Mouse (Mus musculus) liver, embryonic 16.5 days (tissue): Measurements from ENCODE around the gene Has3. TPM values are rescaled to one million over a fixed set of nuclear protein-coding genes. Genes with fewer than 3 reads are reported as not detected.
"Not testable (repeated sequence)": the region's sequence is repeated elsewhere in the genome, so short reads cannot be mapped to it uniquely, and the experiment has no call there.

Source experiments
- ATAC-seq: fragments of 200-750 bp; cut with Nextera tagmentation; 2 replicates; pipeline ENCODE4 v1.8.0; 2017; ENCODE audit warnings: low read depth, mild to moderate bottlenecking, moderate number of reproducible peaks, moderate library complexity
- H3K27ac ChIP-seq: fragments of 300-500 bp; sonication (generic); 2 replicates; pipeline ENCODE4 v1.5.1; 2014; ENCODE audit warnings: mild to moderate bottlenecking, low read length
- H3K27me3 ChIP-seq: fragments of 300-500 bp; sonication (generic); 2 replicates; pipeline ENCODE4 v1.6.1; 2014; ENCODE audit warnings: low read depth, low read length, mixed read lengths; ENCODE audit not compliant: control insufficient read depth, insufficient read depth
- H3K36me3 ChIP-seq: fragments of 300-500 bp; sonication (generic); 2 replicates; pipeline ENCODE4 v1.6.1; 2014; ENCODE audit warnings: mild to moderate bottlenecking; ENCODE audit not compliant: control insufficient read depth, insufficient read depth
- H3K4me1 ChIP-seq: fragments of 300-500 bp; sonication (generic); 2 replicates; pipeline ENCODE4 v1.6.1; 2014; ENCODE audit warnings: low read depth, low read length, mixed read lengths; ENCODE audit not compliant: control insufficient read depth
- H3K4me2 ChIP-seq: fragments of 300-500 bp; sonication (generic); 2 replicates; pipeline ENCODE4 v1.6.1; 2014; ENCODE audit warnings: low read depth, low read length, mixed read lengths
- H3K4me3 ChIP-seq: fragments of 300-500 bp; sonication (generic); 2 replicates; pipeline ENCODE4 v1.5.1; 2014; ENCODE audit warnings: low read depth, mild to moderate bottlenecking, low read length
- H3K9ac ChIP-seq: fragments of 300-500 bp; sonication (generic); 2 replicates; pipeline ENCODE4 v1.6.1; 2014; ENCODE audit warnings: low read depth, low read length
- H3K9me3 ChIP-seq: fragments of 300-500 bp; sonication (generic); replicated peaks from 2 replicates; pipeline ENCODE4 v1.6.1; 2016; ENCODE audit warnings: low read length; ENCODE audit not compliant: control insufficient read depth
- WGBS: fragments of 180-500 bp; shearing (Covaris S2); extraction: QIAGEN DNeasy Blood & Tissue Kit; methylation state at CpG from one replicate; pipeline ENCODE4 v1.1.7; 2014; ENCODE audit not compliant: insufficient replicate concordance; 5-methylcytosine and 5-hydroxymethylcytosine counted together
- polyA plus RNA-seq: library from polyadenylated mRNA; unstranded; fragments of >200 nt; fragmentation: Nextera tagmentation; extraction: Ambion mirVana; gene quantifications from 2 replicates; pipeline ENCODE4 v1.2.1, GENCODE M21; 2015

Gene Has3
- polyA plus RNA-seq, 1 experiment from 2014 or later: 0.02 TPM

- no peak for ATAC-seq
- no peaks in the 10 kb centered on the region for H3K4me1 ChIP-seq
- no peak overlapping the region for H3K4me2 ChIP-seq
- no peaks in the 10 kb centered on the region for H3K27me3 ChIP-seq
- no peak overlapping the region for H3K27ac ChIP-seq
- 64% methylated on average over 4 of the region's 4 CpGs for WGBS
- peaks cover 18% of the 10 kb centered on the region for H3K36me3 ChIP-seq
- no peaks in the 10 kb centered on the region for H3K9me3 ChIP-seq
- no peak overlapping the region for H3K4me3 ChIP-seq
- H3K9ac ChIP-seq: no peak overlapping the region
Measured at GRCm38 (mm10) chr8:106924057-106924456, 54.0 kb downstream of the Has3 start.

GRCm38 (mm10) chr8:106924904-106925349 lies 54.9 kb downstream of the Has3 start:
- H3K9me3 ChIP-seq: no peaks in the 10 kb centered on the region
- ATAC-seq: no peak

GRCm38 (mm10) chr8:106925446-106925845 lies 55.4 kb downstream of the Has3 start:
- Histone ChIP-seq H3K27ac (no peak overlapping the region), H3K9me3 (no peaks in the 10 kb centered on the region), H3K27me3 (no peaks in the 10 kb centered on the region), H3K9ac (no peak overlapping the region), H3K4me1 (no peaks in the 10 kb centered on the region), H3K36me3 (peaks cover 9% of the 10 kb centered on the region; the same call in 1 of the 2 replicates), H3K4me3 (no peak overlapping the region), H3K4me2 (no peak overlapping the region)
- 66% methylated on average over 4 of the region's 4 CpGs for WGBS
- ATAC-seq: no peak

More at GRCm38 (mm10) chr8:106924904-106925349, 54.9 kb downstream of the Has3 start:
- Histone ChIP-seq H3K4me2 (no peak overlapping the region), H3K4me3 (no peak overlapping the region), H3K36me3 (peaks cover 9% of the 10 kb centered on the region; the same call in 1 of the 2 replicates), H3K9ac (no peak overlapping the region), H3K4me1 (no peaks in the 10 kb centered on the region), H3K27me3 (no peaks in the 10 kb centered on the region), H3K27ac (no peak overlapping the region)
- 77% methylated on average over 8 of the region's 8 CpGs for WGBS

- no peak overlapping the region for H3K4me3 ChIP-seq
- H3K36me3 ChIP-seq: peaks cover 7% of the 10 kb centered on the region; the same call in 1 of the 2 replicates
- no peaks in the 10 kb centered on the region for H3K9me3 ChIP-seq
- no peak overlapping the region for H3K27ac ChIP-seq
- no peaks in the 10 kb centered on the region for H3K27me3 ChIP-seq
- no peak overlapping the region for H3K9ac ChIP-seq
- H3K4me1 ChIP-seq: no peaks in the 10 kb centered on the region
- H3K4me2 ChIP-seq: no peak overlapping the region
- ATAC-seq: no peak
- 32% methylated on average over 4 of the region's 4 CpGs for WGBS
Measured at GRCm38 (mm10) chr8:106927247-106927646, 57.2 kb downstream of the Has3 start.

GRCm38 (mm10) chr8:106928182-106928581 lies 58.1 kb downstream of the Has3 start:
- H3K27ac ChIP-seq, H3K9ac ChIP-seq: not testable (repeated sequence)
- 80% methylated on average over 10 of the region's 11 CpGs for WGBS

GRCm38 (mm10) chr8:106929155-106929913 lies 59.3 kb downstream of the Has3 start:
- H3K27ac ChIP-seq: no peak overlapping the region
- no peaks in the 10 kb centered on the region for H3K4me1 ChIP-seq
- H3K36me3 ChIP-seq: no peaks in the 10 kb centered on the region
- H3K27me3 ChIP-seq: peaks cover 2% of the 10 kb centered on the region; the same call in 1 of the 2 replicates
- no peak for ATAC-seq
- no peaks in the 10 kb centered on the region for H3K9me3 ChIP-seq
- H3K4me2 ChIP-seq: no peak overlapping the region
- H3K4me3 ChIP-seq: no peak overlapping the region
- WGBS: 35% methylated on average over 6 of the region's 6 CpGs
- H3K9ac ChIP-seq: no peak overlapping the region

More at GRCm38 (mm10) chr8:106928182-106928581, 58.1 kb downstream of the Has3 start:
- H3K4me2 ChIP-seq, H3K4me1 ChIP-seq, H3K27me3 ChIP-seq, H3K4me3 ChIP-seq, ATAC-seq, H3K9me3 ChIP-seq, H3K36me3 ChIP-seq: not testable (repeated sequence)

GRCm38 (mm10) chr8:106929921-106930320 lies 59.9 kb downstream of the Has3 start:
- no peak overlapping the region for H3K4me2 ChIP-seq
- H3K4me1 ChIP-seq: no peaks in the 10 kb centered on the region; the same call in 1 of the 2 replicates
- H3K36me3 ChIP-seq: no peaks in the 10 kb centered on the region
- ATAC-seq: no peak
- H3K9me3 ChIP-seq: no peaks in the 10 kb centered on the region
- no peak overlapping the region for H3K4me3 ChIP-seq
- WGBS: 73% methylated on average over 5 of the region's 5 CpGs
- peaks cover 2% of the 10 kb centered on the region; the same call in 1 of the 2 replicates for H3K27me3 ChIP-seq
- H3K27ac ChIP-seq: no peak overlapping the region
- no peak overlapping the region for H3K9ac ChIP-seq

GRCm38 (mm10) chr8:106932376-106933065 lies 62.5 kb downstream of the Has3 start:
- H3K9me3 ChIP-seq: no peaks in the 10 kb centered on the region
- H3K4me3 ChIP-seq: peak overlapping the region; percentile 15; the same call in 1 of the 2 replicates
- no peak for ATAC-seq
- H3K9ac ChIP-seq: no peak overlapping the region
- no peak overlapping the region for H3K27ac ChIP-seq
- peaks cover 2% of the 10 kb centered on the region for H3K4me1 ChIP-seq
- H3K27me3 ChIP-seq: peaks cover 28% of the 10 kb centered on the region
- 14% methylated on average over 22 of the region's 22 CpGs for WGBS
- H3K36me3 ChIP-seq: no peaks in the 10 kb centered on the region
- peak overlapping the region; percentile 39; the same call in 1 of the 2 replicates for H3K4me2 ChIP-seq
